Mouse (Mus musculus) forebrain, embryonic 16.5 days (tissue): ENCODE data around the gene Tmem63a. TPM values are rescaled to one million over a fixed set of nuclear protein-coding genes. Genes with fewer than 3 reads are reported as not detected.
"Not testable (repeated sequence)": the region's sequence is repeated elsewhere in the genome, so short reads cannot be mapped to it uniquely, and the experiment has no call there.

Experiments
- ATAC-seq: fragments of 200-750 bp; cut with Nextera tagmentation; 2 replicates; pipeline ENCODE4 v1.8.0; 2017; ENCODE audit warnings: mild to moderate bottlenecking, moderate library complexity
- H3K27ac ChIP-seq: fragments of 300-500 bp; sonication (generic); 2 replicates; pipeline ENCODE4 v1.5.1; 2014; ENCODE audit warnings: low read length, control low read depth
- H3K27me3 ChIP-seq: fragments of 300-500 bp; sonication (generic); replicated peaks from 2 replicates; pipeline ENCODE4 v1.6.1; 2014; ENCODE audit warnings: low read length; ENCODE audit not compliant: control insufficient read depth, insufficient read depth
- H3K36me3 ChIP-seq: fragments of 300-500 bp; sonication (generic); 2 replicates; pipeline ENCODE4 v1.6.1; 2014; ENCODE audit not compliant: control insufficient read depth, insufficient read depth
- H3K4me1 ChIP-seq: fragments of 300-500 bp; sonication (generic); replicated peaks from 2 replicates; pipeline ENCODE4 v1.6.1; 2014; ENCODE audit warnings: low read length; ENCODE audit not compliant: control insufficient read depth, insufficient read depth
- H3K4me2 ChIP-seq: fragments of 300-500 bp; sonication (generic); 2 replicates; pipeline ENCODE4 v1.6.1; 2014; ENCODE audit warnings: mild to moderate bottlenecking, low read length, control low read depth
- H3K4me3 ChIP-seq: fragments of 300-500 bp; sonication (generic); replicated peaks from 2 replicates; pipeline ENCODE4 v1.5.1; 2014; ENCODE audit warnings: mild to moderate bottlenecking, low read length, control low read depth
- H3K9ac ChIP-seq: fragments of 300-500 bp; sonication (generic); replicated peaks from 2 replicates; pipeline ENCODE4 v1.6.1; 2014; ENCODE audit warnings: low read depth, low read length, control low read depth
- H3K9me3 ChIP-seq: fragments of 300-500 bp; sonication (generic); 2 replicates; pipeline ENCODE4 v1.6.1; 2016; ENCODE audit warnings: low read length; ENCODE audit not compliant: control insufficient read depth
- WGBS: fragments of 180-500 bp; shearing (Covaris S2); extraction: QIAGEN DNeasy Blood & Tissue Kit; methylation state at CpG from one replicate; pipeline ENCODE4 v1.1.7; 2014; 5-methylcytosine and 5-hydroxymethylcytosine counted together
- polyA plus RNA-seq: library from polyadenylated mRNA; unstranded; fragments of >200 nt; fragmentation: Nextera tagmentation; extraction: Ambion mirVana; gene quantifications from 2 replicates; pipeline ENCODE4 v1.2.1, GENCODE M21; 2015

The Tmem63a gene
- polyA plus RNA-seq, 1 experiment from 2014 or later: 1.3 TPM

DNA sequence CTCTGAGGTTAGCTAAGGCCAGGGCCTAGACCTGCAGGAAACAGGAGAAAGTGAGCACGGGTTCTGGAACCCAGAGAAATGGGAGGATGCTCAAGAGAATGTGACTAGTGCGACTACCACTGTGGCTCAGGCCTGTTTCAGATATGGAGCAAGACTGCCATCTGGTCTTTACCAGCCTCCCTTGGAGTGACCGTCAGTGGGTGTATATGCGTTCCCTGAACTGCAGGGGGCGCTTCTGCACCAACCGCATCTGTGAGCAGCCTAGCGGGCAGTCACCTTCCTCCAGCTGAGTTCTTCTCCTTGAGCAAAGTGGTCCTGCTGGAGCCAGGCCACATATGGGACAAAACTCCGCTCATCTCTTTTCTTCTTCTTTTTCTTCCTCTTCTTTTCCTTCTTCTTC lies 22.5 kb upstream of the Tmem63a start:
- no peaks in the 10 kb centered on the region for H3K36me3 ChIP-seq

DNA sequence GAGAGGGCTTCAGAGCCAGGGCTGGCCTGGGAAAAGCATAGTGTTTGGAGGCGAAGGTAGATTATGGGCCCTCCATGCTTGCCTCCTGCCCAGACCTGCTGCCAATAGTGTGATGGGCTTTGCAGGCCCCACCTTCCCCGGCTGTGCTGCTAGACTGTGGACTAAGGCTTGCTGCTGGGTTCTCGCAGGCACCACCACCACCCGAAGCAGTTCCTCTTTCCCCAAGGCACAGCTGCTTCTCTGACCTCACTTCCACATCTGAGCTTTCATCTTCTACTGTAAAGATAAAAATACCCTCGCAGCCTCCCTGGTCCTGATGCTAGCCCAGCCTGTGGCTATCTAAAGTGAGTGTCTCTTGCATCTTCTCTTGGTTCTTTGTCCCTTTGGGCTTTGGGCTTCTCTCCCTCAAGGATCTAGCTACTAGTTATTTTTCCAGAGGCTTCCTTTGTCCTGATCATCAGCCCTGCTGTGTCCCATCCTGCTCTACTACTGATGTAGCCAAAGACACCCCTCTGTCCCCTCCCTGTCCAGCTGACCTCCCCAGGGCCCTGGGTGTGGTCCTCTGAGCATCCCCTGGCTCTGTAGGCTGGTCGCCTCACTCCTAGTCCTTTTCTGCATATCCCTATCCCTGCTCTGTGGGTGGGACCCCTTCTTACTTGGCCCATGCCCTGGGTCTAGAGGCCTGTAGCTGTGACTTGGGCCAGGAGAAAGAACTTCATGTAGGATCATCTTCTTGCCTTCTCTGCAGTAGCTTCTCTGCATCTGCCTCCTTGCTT lies 19.7 kb upstream of the Tmem63a start:
- Histone ChIP-seq H3K4me1 (no peaks in the 10 kb centered on the region), H3K9me3 (no peaks in the 10 kb centered on the region), H3K4me2 (no peak overlapping the region), H3K27ac (no peak overlapping the region), H3K9ac (no peak overlapping the region), H3K4me3 (no peak overlapping the region), H3K36me3 (no peaks in the 10 kb centered on the region), H3K27me3 (no peaks in the 10 kb centered on the region)
- 78% methylated on average over 6 of the region's 6 CpGs for WGBS
- no peak for ATAC-seq

More for the DNA sequence above, 22.5 kb upstream of the Tmem63a start:
- Histone ChIP-seq H3K4me1 (no peaks in the 10 kb centered on the region), H3K4me3 (no peak overlapping the region), H3K9me3 (no peaks in the 10 kb centered on the region), H3K27me3 (no peaks in the 10 kb centered on the region), H3K9ac (no peak overlapping the region), H3K4me2 (no peak overlapping the region), H3K27ac (no peak overlapping the region)
- no peak for ATAC-seq
- 31% methylated on average over 8 of the region's 8 CpGs for WGBS

DNA sequence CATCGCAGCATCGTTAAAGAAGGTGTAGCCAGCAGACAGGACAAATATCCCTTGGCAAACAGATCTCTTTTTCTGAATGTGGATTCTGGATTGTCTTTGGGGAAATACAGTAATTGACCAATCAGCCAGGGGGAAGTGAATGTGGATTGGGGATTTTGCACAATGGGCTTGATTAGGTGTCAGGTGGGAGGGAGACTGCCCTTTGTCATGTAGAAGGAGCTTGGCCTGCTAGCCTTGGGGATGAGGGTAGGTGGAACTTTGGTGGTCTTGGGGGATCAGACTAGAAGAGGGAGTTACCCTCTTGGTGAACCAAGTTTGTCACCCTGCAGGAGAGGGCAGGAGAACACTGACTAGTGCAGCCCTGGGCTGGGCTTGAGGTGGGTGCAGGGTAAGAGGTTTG lies 17.4 kb upstream of the Tmem63a start:
- 36% methylated on average over 2 of the region's 2 CpGs for WGBS

DNA sequence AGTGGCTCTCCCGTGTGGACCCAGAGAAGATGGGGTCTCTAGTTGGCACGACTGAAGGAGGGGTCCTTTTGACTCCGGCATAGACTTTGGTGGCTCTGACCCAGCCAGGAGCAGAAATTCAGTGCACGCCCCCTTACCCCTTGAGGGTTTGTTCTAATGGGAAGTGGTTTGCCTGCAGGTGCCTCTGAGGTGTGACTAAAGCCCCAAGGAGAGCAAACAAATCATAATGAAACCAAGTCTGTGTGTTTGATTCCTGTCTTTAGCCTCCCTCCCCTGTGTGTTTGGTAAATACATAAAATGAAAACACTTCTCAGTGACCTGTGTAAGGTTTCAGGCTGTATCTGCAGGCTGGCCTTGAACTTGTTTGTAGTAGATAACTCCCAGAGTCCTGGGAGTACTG lies 15.9 kb upstream of the Tmem63a start:
- no peak for ATAC-seq
- Histone ChIP-seq H3K9me3 (no peaks in the 10 kb centered on the region), H3K27ac (no peak overlapping the region), H3K4me3 (no peak overlapping the region), H3K4me2 (no peak overlapping the region), H3K36me3 (no peaks in the 10 kb centered on the region), H3K27me3 (no peaks in the 10 kb centered on the region), H3K4me1 (no peaks in the 10 kb centered on the region), H3K9ac (no peak overlapping the region)
- 73% methylated on average over 4 of the region's 4 CpGs for WGBS

More for the DNA sequence above, 17.4 kb upstream of the Tmem63a start:
- Histone ChIP-seq H3K36me3 (no peaks in the 10 kb centered on the region), H3K4me1 (no peaks in the 10 kb centered on the region), H3K9me3 (no peaks in the 10 kb centered on the region), H3K4me3 (no peak overlapping the region), H3K9ac (no peak overlapping the region), H3K4me2 (no peak overlapping the region), H3K27ac (no peak overlapping the region), H3K27me3 (no peaks in the 10 kb centered on the region)
- ATAC-seq: no peak

DNA sequence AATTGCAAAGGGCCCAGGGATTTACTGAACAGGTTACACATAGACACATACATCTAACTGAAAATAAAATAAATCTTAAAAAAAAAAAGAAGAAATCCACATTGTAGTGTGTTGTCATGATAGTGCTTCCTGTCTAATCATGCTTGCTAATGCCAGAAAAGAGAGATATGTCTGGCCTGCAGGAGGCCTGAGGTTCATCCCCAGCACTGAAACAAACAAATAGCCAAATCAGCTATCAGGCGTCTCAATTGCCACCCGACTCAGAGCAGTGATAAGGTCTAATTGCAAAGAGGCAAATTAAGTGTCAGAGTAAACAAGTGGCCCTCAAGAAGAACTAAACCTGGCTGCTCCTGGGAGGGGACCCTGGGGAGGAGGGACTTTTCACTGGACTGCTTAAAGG lies 12.5 kb upstream of the Tmem63a start:
- H3K4me1 ChIP-seq: no peaks in the 10 kb centered on the region
- no peaks in the 10 kb centered on the region for H3K36me3 ChIP-seq
- no peak overlapping the region for H3K9ac ChIP-seq
- H3K27me3 ChIP-seq: peaks cover 4% of the 10 kb centered on the region
- no peaks in the 10 kb centered on the region for H3K9me3 ChIP-seq
- 62% methylated on average over 2 of the region's 2 CpGs for WGBS
- no peak overlapping the region for H3K4me2 ChIP-seq
- ATAC-seq: no peak
- H3K4me3 ChIP-seq: no peak overlapping the region
- H3K27ac ChIP-seq: no peak overlapping the region

DNA sequence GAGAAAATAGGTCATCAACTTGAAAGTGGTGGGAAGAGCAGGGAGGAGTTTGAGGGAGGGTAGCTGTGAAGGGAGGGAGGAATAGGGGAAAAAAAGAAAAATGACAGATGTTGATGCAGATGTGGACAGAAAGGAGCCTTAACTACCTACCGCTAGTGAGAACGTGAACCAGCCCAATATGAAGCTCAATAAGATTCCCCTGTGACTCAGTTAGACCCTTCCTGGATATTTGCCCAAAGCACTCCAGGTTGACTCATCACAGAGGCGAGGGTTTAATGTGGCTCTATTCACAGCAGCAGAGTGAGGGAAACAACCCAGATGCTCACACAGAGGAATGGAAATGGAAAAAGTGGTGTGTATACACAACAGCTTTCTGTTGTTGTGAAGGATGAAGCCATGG lies 11.0 kb upstream of the Tmem63a start:
- Histone ChIP-seq H3K27me3 (peaks cover 17% of the 10 kb centered on the region), H3K27ac (no peak overlapping the region), H3K4me2 (no peak overlapping the region), H3K9me3 (no peaks in the 10 kb centered on the region), H3K4me3 (no peak overlapping the region), H3K9ac (no peak overlapping the region), H3K36me3 (no peaks in the 10 kb centered on the region), H3K4me1 (no peaks in the 10 kb centered on the region)
- 69% methylated on average over 3 of the region's 3 CpGs for WGBS
- ATAC-seq: no peak

DNA sequence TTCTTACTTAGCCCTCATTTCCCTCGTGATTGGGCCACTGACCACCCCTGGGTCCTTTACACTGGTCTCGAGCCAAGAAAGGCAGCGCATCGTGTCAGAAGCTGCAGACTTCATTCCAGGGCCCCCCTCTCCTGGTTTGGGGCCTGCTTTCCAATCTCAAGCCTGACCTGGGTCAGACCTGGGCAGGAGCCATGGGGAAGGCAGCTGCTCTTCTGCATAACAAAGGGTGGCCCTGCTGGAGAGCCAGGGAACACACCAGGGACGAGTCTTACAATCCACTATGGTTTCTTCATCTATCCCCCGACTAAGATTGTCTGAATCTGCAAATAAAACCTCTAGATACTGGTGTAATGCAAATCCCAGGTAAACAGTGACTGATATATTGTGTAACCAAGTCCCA lies 8.5 kb upstream of the Tmem63a start:
- Histone ChIP-seq H3K4me2 (no peak overlapping the region), H3K9me3 (no peaks in the 10 kb centered on the region), H3K4me3 (no peak overlapping the region), H3K27me3 (peaks cover 24% of the 10 kb centered on the region), H3K36me3 (no peaks in the 10 kb centered on the region), H3K4me1 (no peaks in the 10 kb centered on the region), H3K9ac (no peak overlapping the region), H3K27ac (no peak overlapping the region)
- WGBS: 16% methylated on average over 6 of the region's 6 CpGs
- ATAC-seq: no peak

DNA sequence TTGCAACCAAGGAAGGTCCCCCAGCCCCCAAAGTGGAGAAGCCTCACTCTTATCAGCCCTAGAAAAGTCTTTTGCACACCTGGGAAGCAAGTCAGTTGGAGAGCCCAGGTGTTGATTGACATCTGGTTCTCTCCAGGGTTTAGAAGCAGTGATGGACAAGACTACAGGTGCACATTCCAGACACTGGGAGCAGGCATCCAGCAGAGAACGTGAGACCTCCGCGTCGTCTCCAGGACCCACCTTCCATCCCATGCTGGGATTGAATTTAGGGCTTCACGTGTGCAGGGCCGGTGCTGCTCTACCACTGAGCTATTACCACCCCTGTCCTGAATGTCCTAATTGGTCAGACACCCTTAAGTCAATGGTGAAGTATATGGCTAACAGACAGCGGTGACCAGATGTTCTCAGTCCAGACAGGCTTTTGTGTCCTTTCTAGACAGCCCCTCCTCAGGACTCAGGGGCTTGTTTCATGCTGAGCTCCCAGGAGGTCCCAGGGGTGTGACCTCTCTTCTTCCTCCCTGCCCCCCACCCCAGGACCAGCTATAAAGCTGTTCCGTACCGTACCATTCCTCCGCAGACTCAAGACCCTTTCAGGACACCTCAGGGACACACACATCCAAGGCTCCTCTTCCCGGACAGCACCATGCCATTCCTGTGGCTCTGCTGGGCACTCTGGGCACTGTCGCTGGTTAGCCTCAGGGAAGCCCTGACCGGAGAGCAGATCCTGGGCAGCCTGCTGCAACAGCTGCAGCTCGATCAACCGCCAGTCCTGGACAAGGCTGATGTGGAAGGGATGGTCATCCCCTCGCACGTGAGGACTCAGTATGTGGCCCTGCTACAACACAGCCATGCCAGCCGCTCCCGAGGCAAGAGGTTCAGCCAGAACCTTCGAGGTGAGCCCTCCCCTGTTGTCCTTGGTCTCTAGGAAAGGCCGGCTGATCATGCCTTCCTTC lies 7.4 kb upstream of the Tmem63a start, which contains the start of gene Lefty1:
Gene Lefty1 (plus strand): TSS at position 556 of the 953 bp plus-strand sequence.
- no peak within 1 kb of the TSS for H3K4me3 ChIP-seq
- no peaks in the 10 kb centered on the region for H3K36me3 ChIP-seq
- H3K4me1 ChIP-seq: no peaks in the 10 kb centered on the region
- no peak within 1 kb of the TSS for H3K9ac ChIP-seq
- H3K27ac ChIP-seq: no peak within 1 kb of the TSS
- no peak for ATAC-seq
- WGBS: 15% methylated on average over 21 of the region's 21 CpGs
- H3K9me3 ChIP-seq: no peaks in the 10 kb centered on the region
- peaks cover 24% of the 10 kb centered on the region for H3K27me3 ChIP-seq
- H3K4me2 ChIP-seq: no peak within 1 kb of the TSS

DNA sequence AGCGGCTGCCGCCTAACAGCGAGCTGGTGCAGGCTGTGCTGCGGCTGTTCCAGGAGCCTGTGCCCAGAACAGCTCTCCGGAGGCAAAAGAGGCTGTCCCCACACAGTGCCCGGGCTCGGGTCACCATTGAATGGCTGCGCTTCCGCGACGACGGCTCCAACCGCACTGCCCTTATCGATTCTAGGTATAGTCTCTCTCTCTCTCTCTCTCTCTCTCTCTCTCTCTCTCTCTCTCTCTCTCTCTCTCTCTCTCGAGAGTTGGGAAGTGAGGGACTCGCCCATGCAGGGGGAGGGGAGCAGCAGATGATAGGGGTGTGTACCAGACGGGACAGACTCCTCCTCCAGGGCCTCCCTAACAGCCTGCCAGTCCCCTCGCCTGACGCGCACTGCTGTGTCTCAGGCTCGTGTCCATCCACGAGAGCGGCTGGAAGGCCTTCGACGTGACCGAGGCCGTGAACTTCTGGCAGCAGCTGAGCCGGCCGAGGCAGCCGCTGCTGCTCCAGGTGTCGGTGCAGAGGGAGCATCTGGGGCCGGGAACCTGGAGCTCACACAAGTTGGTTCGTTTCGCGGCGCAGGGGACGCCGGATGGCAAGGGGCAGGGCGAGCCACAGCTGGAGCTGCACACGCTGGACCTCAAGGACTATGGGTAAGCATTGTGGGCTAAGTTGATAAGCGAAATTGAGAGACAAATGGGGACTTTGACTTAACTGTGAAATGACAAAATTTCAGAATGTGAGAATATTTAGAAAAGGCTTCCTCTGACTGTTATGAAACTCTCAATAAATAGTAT lies 5.3 kb upstream of the Tmem63a start:
- not testable (repeated sequence) for H3K4me1 ChIP-seq, H3K9me3 ChIP-seq, H3K36me3 ChIP-seq, H3K27ac ChIP-seq, H3K9ac ChIP-seq
- peak overlapping the region; percentile 46 for H3K4me2 ChIP-seq
- WGBS: 1% methylated on average over 29 of the region's 41 CpGs
- peak; percentile 81 for ATAC-seq
- peaks cover 37% of the 10 kb centered on the region for H3K27me3 ChIP-seq
- peak overlapping the region; percentile 30 for H3K4me3 ChIP-seq
